Mouse (Mus musculus): ENCODE measurements around the gene Olfr721-ps1.

The Olfr721-ps1 gene

GRCm38 (mm10) chr14:14400998-14401397 is at the start of gene Olfr721-ps1:
TSS of gene Olfr721-ps1 (plus strand) at chr14:14401298.
- no peak for DNase-seq (ENCODE audit: low spot score in 2 of 2)

GRCm38 (mm10) chr14:14351721-14352590 is 49.1 kb upstream of the Olfr721-ps1 start:
- DNase-seq (ENCODE audit: low spot score in 2 of 2) = no peak

DNA sequence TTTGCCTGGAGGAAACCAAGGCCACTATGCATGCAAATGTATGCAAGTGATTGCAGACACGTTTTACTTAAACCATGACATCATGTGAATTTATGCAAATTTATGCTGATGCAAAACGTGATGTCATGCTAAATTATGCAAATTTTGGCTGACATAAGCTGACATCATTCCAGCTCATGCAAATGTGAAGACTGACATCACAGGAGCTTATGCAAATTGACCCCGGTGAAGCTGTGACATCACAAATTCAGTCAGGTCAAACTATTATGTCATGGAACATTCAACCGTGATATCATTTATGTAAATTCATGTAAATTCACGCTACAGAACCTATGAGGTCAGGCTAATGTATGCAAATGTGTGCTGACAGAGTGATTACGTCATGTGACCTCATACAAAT is 48.5 kb upstream of the Olfr721-ps1 start:
- no peak for DNase-seq (ENCODE audit: low spot score in 2 of 2)

DNA sequence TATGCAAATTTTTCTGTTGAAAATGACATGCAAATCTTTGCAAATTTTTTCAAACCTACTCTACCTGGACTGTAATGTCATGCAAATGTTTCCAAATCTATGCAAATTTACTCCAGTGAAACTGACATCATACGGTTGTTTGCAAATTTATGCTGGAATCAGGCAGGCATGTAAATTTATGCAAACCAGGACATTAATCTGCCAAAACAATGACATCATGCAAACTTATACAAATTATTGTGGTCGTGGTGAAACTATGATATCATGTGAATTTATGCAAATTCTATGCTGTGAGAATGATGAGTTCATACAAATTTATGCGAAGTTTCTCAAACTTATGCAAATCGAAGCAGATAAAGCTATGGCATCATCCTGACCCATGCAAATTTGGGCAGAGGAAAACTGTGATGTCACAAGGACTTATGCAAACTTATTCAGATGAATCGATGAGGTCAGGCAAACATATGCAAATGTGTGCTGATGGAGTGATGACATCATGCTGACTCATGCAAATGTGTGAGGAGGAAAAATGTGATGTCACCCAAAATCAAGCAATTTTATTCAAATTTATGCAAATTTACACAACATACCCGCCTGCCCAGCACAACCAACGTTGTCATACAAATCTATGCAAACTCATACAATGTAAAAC is 47.9 kb upstream of the Olfr721-ps1 start:
- DNase-seq (ENCODE audit: low spot score in 2 of 2) = no peak

GRCm38 (mm10) chr14:14353740-14354510 is 47.2 kb upstream of the Olfr721-ps1 start:
- DNase-seq (ENCODE audit: low spot score in 2 of 2) = no peak

GRCm38 (mm10) chr14:14354511-14355359 is 46.4 kb upstream of the Olfr721-ps1 start:
- DNase-seq (ENCODE audit: low spot score in 2 of 2) = no peak

DNA sequence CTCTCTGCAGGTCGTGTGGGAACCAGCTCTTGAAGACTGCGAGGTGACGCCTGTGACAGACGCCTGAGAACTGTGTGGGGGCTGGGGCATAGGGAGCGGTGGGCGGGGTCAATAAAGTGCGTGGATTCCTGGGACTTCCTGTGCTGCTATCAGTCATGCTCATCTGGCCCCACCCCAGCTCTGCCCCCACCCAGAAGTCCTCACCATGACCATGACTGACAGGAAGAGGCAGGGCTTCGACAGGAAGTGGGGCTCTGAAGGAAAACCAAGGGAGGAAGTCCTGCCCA is 45.8 kb upstream of the Olfr721-ps1 start:
- DNase-seq (ENCODE audit: low spot score in 2 of 2) = no peak

DNA sequence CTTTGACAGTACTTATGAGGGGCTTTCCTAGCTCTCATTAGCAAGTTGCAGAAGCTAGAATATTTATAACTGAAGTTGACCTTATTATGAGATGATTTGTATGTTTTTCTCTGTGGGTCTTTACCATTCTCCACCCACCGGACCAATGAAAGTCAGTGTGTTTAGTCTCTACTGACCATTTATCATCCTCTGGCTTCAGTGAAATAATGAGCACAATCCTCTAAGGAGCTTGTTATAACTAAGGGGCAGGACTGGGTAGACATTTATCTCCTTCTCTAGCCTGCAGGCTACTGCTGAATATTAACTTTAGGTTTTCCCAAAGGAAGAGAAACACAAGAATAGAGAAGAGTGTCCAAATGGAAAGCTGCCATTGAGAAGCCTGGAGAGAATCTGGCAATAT is 5.6 kb upstream of the Olfr721-ps1 start:
- DNase-seq (ENCODE audit: low spot score in 2 of 2) = no peak

- no peak for DNase-seq (ENCODE audit: low spot score in 2 of 2)
These were observed 35.1 kb downstream of the Olfr721-ps1 start for GRCm38 (mm10) chr14:14436078-14436658.

Measured in urinary bladder, postnatal 4 days (tissue).